Mouse (Mus musculus) frontal cortex, adult (tissue): ENCODE results near the gene Pafah2.

Experiments used
- ATAC-seq: cut with Nextera tagmentation; 2 replicates; pipeline ENCODE4 v1.9.2; 2017; ENCODE audit warnings: mild to moderate bottlenecking, moderate library complexity, mixed read lengths; ENCODE audit not compliant: low TSS enrichment

The Pafah2 gene

DNA sequence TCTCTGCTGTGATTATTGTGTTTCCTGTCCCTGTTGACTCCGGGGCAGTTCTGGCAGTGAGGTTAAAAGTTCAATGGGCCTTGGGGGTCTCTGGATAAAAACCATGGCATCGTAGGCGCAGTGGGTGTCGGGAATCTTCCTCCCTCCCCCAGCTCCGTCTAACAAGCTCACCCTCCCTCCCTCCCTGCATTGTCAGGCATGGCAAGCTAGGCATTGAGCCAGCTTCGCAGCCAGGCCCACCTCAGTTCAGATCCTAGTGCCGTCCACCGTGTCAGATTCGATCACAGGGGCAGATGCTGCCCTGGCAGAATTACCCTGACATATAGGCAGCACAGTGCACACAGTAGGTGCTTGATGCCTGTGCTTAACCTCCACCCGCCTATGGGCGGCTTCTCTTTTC lies 25.9 kb downstream of the Pafah2 start:
- ATAC-seq: no peak

DNA sequence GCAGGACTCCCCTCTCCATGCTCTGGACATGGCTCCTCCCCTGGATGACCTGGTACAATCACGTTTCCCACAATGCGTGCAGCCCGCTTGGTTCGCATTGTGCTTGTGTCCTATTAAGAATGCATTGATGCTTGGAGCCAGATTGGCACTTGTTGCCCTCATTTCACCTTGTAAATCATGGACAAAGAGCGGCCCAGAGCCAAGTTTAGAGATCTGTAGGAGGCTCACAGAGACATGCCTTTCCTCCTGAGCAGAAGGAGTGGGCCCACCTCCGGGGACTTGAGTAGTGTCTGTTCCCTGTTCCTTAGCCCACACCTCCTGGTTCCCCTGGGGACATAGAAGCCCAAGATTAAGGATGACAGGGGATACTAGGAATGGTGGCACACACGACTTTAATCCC lies 27.8 kb downstream of the Pafah2 start:
- ATAC-seq: no peak

- peak; percentile 76 for ATAC-seq
These were observed 29.0 kb downstream of the Pafah2 start for GRCm38 (mm10) chr4:134425088-134425487.

GRCm38 (mm10) chr4:134430381-134431004 lies 34.4 kb downstream of the Pafah2 start:
- ATAC-seq: peak; percentile 77

DNA sequence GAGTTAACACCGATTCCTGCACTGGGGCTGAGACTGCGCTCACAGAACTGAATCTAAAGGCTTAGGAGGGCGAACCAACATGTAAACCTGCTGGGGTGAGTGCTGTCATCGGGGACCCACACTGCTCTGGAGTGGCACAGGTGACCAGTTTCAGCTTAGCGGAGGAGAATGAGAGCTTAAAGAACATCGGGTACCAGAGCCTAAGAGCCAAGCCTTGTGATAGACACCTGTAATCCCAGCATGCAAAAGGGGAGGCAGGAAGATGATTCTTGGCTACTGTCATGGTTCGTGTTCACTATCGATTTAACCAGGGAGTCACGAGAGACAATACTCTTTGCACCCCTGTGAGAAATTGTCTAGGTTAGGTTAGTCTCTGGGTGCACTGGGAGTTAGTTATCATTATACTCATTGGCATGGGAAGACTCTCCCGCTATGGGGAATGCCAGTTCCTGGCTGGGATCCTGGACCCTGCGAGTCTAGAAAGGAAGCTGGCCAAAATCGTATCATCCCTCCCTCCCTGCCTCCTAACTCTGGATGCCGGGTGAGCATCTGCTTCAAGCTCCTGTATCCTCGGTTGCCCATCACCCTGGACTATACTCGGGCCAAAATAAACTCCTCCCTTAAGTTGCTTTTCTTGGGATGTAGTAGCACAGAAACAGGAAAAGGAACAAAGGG lies 36.7 kb downstream of the Pafah2 start:
- peak; percentile 25; the same call in 1 of the 2 replicates for ATAC-seq

GRCm38 (mm10) chr4:134436185-134436584 lies 40.1 kb downstream of the Pafah2 start:
- no peak for ATAC-seq

GRCm38 (mm10) chr4:134436659-134437058 lies 40.5 kb downstream of the Pafah2 start:
- ATAC-seq: no peak

DNA sequence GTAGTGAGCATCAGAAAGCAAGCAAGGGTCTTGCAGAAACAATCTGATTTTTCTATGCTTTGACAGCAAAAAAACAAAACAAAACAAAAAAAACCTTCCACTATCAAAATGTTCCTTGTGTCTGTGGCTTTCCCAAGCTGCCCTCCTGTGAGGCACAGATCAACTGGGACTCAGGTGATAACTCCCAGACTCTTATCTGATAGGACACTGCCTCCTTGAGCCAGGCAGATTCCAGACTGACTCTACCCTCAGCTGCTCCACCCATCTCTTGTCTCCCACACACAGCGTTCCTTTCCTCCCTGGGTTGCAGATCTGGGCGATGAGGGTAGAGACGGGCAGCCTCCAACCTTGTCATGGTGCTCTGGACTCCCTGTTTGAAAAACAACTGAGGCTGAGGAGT lies 43.0 kb downstream of the Pafah2 start:
- ATAC-seq: peak; percentile 66

DNA sequence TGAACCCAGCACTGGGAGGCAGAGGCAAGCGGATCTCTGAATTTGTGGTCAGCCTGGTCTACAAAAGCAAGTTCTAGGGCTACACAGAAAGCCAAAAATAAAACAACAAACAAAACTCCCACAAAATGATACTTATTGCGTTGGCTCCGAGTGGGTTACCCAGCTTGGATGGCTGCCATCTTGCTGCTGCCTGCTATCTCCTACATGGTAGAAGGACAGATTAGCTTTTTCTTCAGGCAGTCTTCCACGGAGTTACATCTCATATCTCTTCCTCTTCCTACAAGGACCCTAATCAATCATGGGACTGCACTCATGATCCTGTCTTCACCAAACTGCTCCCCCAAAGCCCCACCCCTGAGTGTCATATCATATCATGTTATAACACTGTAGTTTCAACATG lies 43.8 kb downstream of the Pafah2 start:
- no peak for ATAC-seq

GRCm38 (mm10) chr4:134442216-134442615 lies 46.1 kb downstream of the Pafah2 start:
- no peak for ATAC-seq

GRCm38 (mm10) chr4:134443589-134443988 lies 47.5 kb downstream of the Pafah2 start:
- ATAC-seq: no peak

- peak; percentile 75 for ATAC-seq
These were observed 48.8 kb downstream of the Pafah2 start for GRCm38 (mm10) chr4:134444949-134445348.

DNA sequence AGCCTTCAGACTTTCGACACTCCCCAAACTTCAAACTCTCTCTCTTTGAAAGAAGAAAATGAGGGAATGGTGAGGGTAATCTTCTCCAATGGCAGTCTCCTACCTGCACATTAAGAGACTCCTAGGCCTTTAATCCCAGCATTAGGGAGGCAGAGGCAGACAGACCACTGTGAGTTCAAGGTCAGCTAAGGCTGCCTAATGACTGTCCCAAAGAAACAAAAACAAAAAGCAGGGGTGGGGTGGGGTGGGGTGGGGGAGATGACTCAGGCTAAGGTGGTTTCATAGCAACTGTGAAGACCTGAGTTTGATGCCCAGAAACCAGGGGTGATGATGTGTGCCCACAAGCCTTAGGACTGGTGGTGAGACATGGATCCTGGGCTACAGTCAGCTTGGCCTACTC lies 49.4 kb downstream of the Pafah2 start:
- ATAC-seq: no peak

DNA sequence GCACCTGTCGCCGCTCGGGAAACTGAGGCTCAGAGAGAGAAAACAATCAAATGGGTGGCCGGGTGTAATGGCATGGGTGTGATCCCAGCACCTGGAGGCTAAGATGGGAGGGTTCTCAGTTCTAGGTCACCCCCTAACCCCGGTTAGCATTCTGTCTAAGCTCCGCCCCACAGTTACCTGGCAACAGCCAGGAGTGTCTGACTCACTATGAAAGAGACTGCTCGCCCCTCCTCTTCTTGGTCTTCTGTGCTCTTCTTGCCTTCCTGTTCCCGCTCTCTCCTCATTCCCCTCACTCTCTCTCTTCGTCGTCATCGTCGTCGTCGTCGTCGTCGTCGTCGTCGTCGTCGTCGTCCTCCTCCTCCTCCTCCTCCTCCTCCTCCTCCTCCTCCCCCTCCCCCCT lies 51.8 kb downstream of the Pafah2 start:
- no peak for ATAC-seq

- peak; percentile 35; the same call in 1 of the 2 replicates for ATAC-seq
These were observed 53.7 kb downstream of the Pafah2 start for GRCm38 (mm10) chr4:134449595-134450391.

DNA sequence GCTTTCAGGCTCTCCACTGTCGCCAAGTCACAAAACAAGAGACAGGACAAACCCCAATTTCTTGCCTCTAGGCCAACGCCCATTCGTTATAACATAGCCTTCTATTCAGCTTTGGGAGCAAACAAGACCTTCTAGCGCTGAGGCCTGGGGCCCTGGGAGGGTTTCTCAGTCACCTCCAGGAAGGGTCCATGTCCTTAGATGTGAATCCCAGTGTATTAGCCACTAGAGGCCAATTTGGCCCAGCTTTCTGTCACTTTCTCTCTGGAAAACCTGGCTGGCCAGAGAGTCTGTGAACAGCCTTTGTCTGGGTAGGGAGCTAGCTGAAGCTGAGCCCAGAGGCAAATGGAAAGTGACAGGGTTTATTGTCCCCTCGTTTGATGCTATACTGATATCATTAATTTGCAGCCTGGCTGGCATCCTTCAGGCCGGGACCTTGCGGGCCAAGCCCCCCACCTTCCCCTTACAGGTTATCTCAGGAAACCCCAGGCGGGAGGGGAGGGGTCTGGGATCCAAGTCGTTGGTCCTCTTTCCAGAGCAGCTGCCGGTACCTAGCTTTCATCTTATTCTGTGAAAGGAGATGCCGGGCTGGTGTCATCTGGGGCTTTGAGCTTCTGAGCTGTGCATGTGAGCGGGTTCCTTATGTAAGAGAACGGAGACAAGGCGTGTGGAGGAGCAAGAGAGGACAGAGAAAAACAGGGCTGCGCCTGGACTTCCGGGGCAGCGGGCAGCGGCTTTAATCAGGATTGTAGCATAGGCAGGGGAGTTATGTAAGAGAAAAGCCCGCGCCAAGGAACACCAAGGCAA lies 54.5 kb downstream of the Pafah2 start:
- peak; percentile 58 for ATAC-seq

- ATAC-seq: no peak
These were observed 55.4 kb downstream of the Pafah2 start for GRCm38 (mm10) chr4:134451484-134451883.

DNA sequence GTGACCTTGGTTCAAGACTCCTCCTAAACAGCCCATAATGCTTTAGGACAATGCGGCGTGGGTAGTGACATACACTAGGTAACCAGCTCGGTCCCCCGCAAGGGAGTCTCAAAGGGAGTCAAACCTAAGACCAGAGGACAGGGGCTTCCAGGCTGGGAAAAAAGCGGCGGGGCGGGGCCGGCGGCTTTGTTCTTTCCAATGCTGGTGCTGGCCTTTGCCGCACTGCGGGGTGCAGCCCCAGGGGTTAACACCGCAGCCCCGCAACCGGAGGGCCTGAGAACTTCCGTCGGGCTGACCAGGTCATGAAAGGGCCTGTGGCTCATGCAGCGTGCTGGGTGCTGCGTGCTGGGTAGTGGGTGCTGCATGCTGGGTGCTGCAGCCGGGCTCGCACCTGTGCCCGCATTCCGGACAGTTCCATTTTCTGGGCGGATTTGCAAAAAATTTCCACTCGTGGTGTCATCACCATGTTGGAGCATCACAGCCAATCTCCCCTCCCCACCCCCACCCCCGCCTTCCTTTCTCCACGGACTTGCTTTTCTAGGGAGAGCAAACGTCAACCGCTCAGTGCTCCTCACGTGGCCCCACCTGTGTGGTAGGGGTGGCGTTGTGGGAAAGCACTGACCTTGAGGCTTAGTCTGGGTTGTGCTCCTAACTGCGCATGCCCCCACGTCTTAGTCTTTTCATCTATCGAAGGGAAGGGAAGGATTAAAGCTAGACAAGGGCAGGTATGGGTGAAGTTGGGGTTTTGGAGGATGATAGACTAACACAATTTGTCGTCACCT lies 57.7 kb downstream of the Pafah2 start:
- no peak for ATAC-seq

GRCm38 (mm10) chr4:134455310-134455709 lies 59.2 kb downstream of the Pafah2 start:
- ATAC-seq: no peak

- ATAC-seq: no peak
These were observed 61.2 kb downstream of the Pafah2 start for GRCm38 (mm10) chr4:134457130-134457825.
